Mouse (Mus musculus) activated CD4-positive, CD25-positive, alpha-beta regulatory T cell, adult 4 months (primary cell): ENCODE data around the gene Apol8. TPM values are rescaled to one million over a fixed set of nuclear protein-coding genes. Genes with fewer than 3 reads are reported as not detected.

ENCODE experiments used
- ATAC-seq: one replicate; pipeline ENCODE4 v1.8.0; 2017
- polyA plus RNA-seq, 2 experiments: library from polyadenylated mRNA; unstranded; fragments of 100-300 nt; shearing (Covaris generic); gene quantifications; one replicate each; pipeline ENCODE4 v1.2.1; 2017

Gene Apol8
- not detected for polyA plus RNA-seq

DNA sequence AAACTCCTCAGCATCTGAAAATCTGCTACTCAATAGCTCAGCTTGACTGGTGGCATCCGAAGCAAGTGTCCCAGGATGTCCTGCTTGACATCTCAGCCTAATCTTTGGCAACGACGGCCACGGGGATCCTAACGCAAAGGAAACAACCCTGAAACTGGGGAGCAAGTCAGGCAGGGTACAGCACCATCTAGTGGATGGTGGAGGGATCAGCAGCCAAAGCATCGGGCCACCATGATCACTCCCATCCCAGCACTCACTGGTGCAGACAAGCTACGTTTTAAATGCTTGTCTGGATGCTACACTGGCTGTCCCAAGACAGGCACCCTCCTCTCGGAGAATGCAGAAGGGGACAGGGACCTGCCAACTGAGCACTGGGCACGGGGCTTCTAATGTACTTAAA is at the start of gene Apol8:
Apol8 (minus strand) TSS at position 156 of the 400 bp plus-strand sequence.
- ATAC-seq: peak; percentile 67

DNA sequence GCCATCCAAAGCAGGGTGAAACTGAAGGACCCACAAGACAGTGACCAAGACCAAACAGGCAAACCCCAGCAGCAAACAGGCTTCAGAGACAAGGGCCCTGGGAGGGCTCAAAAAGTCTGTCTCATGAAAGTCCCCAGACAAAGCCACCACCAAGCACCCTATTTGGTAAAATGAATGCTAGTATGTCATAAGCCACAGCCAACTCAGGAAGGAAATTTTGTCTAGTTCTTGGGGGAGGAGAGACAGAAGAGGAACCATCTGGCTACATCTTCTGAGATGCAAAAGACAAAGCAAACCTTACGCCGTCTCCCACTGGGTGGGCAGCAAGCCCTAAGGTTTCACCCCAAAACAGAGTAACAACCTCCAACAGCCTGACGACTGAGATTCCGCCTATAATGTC is 48.9 kb upstream of the Apol8 start:
- peak; percentile 53 for ATAC-seq

DNA sequence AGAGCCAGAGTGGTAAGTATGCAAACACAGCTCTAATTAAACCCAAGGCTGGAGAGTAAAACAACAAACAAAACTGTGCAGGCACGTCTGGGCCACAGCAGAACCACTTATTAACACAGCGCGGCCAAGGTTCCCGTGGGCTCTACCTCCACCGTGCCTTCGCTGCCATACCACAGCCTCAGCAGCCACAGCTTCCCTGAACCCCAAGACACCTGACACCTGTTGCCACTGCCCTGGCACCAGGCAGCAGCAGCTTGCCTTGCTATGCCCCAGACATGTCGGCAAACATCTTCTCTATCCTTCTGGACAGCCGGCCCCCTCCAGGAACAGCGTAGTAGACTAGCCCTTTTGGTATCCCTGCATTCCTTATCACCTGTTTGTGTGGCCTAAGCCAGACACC is 48.1 kb upstream of the Apol8 start:
- ATAC-seq: no peak

DNA sequence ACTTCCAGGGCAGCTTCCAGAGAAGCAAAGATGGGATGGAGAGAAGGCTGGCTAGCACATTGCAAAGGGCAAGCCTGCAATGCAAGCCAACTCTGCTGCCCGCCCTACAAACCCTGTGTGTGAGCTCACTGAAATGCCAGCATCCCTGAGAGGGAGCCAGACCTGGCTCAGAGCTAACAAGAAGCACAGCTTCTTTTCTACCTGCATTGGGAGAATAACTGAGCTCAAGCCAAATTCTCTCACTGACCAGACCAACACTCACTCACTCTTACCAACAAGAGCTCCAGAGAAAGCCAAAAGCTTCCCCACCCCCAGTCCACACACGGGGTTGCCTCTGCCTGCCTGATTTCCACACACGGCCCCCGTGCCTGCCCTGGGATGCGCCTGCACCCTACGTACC is 47.7 kb upstream of the Apol8 start:
- ATAC-seq: no peak

DNA sequence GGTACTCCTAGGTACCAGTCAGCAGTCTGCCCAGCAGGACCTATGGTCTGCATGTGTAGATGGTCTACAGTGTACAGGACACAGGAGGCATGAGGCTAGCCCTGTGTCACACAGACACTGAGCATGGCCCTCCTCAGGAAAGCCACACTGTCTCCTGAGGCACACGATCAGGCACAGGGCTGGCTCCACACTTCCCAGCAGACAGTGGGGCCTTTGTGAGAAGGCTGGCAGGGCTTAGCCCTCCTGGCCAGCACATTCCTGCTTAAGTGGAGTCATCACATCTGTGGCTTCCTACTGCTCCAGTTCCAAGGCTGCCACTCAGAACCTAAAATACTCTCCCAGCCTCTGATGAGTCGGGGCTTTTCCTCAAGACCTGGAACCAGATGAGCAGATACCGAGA is 46.9 kb upstream of the Apol8 start:
- no peak for ATAC-seq

DNA sequence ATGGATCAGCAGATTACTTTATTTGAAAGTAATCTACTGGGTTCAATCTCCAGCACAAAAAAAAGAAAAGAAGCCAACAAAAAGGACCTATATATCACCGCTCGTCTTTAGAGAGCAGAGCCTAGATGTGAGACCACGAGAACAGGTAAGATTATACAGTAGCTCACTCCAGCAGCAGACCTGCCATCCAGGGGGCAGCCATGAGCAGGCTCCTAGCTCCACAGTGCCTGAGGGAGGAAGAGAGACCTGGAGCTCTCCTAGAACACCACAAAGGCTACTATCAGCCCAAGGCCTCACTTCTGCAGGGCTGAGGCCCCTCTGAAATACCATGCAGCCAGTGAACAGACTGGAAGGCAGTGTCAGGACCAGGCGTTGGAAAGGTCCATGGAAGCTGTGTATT is 46.2 kb upstream of the Apol8 start:
- ATAC-seq: no peak

DNA sequence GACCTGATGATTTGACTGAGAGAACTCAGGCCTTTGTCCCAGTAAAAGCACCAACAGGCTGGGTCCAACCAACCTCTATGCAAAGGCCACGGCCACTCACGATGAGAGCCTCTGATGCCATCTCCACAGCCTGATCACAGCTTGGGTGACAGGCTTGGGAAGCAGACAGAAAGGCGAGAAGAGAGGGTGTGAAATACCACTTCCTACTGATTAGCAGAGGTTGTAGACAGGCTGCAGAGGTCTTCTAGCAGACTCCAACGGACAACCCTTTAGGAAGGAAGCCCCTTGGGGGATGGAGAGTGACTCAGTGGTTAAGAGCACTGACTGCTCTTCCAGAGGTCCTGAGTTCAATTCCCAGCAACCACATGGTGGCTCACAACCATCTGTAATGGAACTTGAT is 44.4 kb upstream of the Apol8 start:
- peak; percentile 12 for ATAC-seq

DNA sequence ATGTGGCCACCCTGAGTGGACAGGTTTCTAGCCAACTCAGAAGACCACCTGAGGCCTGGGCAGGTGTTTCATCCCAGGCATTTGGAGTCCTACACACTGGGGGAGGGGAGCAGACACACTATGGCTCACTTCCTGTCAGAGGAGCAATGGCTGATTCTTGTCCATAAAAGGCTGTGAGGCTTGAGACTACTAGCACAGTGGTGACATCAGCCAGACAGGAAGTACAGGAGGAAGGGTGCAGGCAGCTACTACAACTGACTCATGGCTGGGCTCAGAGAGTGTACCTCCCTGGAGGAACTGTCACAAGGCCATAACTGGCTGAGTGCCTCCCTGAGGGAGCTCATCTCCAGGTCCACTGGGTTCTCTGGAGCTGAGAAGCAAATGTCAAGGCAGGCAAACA is 43.7 kb upstream of the Apol8 start:
- peak; percentile 81 for ATAC-seq

DNA sequence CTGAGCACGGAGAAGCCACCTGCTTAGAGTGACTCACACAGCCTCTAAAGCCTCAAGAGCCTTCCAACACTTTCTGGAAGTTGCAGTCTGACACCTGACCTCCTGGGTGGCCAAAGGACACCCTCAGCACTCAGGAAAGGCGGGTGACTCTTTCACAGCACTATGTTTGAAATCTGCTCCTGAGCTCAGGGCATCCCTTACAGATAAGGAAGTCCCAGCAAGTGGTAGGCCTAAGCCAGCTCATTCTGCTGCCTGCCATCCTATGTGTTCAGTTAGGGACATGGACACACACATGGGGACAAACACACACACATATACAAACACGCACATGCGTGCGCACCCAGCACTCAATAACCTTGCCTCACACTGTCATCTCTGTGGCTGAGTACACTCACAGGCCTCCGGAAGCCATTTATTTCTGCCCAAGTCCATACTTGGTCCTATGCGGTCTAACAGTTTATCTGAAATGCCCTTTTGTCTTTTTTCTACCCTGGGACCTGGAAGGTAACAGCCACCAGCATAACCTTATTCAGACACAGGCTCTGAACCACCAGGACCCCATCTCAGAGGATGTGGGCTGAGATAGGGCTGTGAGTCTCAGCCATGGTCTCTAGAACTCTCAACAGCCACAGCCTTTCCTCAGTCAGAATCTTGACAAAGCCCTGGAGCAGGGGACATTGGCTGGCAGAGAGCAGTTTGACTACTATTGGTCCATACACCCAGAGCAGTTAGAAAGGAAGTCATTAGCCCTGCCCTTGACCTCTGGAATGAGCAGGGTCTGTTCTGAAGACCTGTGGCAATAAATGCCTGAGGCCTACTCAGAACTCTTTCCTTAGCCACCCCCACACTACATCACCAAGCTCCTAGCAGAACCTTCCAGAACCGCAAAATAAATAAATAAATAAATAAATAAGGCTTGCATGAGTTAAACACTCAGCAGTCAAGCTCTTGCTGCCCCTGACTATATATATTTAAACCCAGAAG is 43.0 kb upstream of the Apol8 start:
- peak; percentile 10 for ATAC-seq

DNA sequence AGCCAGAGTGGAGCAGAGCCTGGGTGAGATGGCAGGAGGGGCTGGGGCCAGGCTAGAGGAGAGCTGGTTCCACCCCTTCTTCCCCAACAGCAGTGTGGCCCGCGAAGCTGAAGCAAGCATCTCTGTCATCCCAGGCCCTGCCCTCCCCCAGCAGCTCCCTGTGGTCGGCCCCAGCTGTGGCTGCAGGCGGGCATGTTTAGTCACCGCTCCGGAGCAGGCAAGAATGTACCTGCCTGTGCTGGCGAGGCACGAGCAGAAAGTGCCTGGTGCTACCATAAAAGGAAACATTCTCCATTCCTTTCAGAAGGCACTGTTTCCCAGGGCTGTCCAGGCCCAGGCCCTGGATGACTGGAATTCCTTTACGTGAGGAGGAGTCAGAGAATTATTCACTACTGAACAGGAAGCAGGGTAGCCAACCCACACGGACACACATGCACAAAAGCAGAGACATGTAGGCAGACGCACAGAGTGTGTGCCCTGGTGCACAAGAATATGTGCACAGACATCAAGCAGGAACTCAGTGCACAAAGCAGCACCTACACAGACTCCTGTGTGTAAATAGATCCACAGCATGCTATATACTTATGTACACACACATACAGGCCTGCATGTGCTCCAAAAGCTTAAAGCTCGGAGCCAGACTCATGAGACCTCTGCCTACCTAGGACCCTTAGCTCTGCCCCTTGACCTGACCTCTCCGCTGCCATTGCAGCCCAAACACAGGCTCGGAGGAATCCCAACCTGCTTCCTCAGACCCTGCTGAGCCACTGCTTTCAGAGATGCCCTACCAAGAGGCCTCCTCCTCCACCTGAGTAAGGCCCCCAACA is 42.1 kb upstream of the Apol8 start:
- ATAC-seq: peak; percentile 32

DNA sequence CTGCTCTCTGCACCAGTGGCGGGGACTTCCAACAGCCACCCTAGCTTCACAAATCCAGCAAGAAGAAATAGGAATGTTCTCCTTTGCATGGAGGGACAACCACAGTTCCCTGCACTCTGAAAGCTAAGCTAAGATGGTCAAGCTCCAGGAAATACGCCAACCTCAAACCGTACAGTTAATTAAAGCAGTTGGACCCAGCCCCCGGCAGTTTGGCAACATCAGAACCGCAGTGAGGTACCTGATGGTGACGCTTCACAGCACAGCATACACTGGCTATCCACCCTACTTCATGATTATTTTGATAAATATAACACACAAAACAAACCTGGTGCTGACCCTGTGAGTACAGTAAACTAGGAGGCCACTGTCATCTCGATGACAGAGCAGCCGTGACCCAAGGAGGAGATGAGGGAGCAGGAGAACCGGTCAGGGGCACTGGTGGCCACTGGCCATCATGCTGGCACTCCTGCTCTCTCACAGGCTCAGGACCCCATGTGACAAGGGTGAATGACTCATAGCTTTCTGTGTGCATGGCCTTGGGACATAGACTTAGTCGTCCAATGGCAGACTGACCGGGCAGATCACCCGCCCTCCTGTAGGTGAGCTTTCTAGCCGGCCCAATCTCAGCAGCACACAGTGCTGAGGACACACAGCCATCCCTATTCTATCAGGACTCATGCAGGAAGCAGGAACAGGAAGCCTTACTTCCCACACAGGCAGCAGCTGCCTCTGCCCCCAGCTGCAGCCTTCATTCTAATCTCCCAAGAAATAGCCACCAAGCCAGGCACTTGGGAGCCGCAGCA is 41.0 kb upstream of the Apol8 start:
- no peak for ATAC-seq

DNA sequence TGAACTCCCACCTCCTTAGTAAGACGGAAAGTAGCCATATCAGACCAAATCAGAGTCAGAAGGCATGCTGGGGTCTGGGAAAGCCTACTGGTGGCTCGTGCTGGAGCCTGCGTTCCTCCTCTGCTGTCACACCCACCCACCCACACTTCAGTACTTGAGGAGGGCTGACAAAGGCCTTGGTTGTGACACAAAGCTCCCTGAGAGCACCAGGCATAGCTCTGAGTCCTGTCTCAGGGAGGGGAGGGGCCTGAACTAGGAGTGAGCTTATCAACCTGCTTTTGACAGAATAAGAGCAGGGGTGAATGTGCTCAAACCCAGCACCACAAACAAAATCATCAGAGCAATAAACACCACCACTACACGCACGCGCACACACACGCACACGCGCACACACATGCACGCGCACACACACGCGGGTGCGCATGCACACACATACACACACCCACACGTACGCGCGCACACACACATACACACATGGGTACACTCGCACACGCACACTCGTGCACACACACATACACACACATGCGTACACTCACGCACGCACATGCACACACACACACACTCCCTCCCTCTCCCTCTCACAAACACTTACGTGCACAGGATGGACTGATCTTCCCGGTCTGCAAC is 39.7 kb upstream of the Apol8 start:
- no peak for ATAC-seq

DNA sequence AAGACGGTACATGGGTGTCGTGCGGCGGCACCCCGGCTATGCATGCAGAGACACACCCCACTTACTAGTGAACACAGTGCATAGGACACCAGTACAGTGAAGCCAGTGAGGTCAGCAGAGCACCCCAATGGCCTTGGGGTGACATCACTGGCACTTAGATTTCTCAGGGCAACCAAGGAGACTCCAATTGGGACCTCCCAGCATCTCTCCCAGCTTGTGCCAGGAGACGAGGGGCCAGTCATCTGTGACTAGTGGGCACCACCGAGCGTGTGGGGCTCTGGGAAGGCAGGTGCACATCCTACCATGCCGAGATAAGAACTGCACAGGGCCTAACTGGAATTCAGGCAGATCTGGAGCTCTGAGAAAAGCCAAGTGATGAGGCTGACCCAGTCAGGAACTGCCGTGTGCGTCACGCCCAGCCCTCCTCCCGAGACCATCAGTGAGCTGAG is 38.1 kb upstream of the Apol8 start:
- ATAC-seq: no peak

DNA sequence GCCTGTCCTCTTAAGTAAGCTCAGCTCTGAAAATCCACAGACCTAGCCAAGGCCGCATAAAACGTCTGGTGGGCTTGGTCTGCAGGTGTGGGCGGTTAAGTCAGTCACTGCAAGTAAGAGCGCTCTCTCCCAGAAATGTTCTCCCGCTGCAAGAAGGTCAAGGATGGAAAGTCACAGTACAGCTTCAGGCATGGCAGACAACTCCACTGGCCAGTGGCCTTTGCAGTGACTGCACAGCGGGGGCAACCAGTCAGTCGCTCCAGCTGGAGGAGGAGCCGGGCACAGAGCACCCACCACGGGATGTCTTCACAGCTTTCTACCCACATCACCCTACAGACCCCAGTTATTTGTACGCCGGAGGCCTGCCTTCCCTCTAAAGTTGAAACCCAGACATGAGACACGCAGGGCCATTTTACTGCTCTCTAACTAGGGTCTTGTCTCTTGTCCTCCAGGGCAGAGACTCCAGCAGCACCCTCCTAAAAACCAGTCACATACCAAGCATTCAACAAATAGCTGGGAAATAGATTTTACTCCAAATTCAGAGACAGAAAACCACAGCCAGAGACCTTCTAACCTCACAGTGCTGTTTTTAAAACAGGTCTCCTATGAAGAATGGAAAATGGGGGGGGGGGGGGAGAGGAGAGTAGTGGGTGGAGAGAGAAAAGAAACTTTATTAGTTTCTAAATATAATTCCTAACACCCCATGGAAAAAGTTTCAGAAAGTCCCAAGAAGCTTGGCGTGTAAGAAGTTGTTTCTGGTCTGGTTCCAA is 37.5 kb upstream of the Apol8 start:
- ATAC-seq: no peak

DNA sequence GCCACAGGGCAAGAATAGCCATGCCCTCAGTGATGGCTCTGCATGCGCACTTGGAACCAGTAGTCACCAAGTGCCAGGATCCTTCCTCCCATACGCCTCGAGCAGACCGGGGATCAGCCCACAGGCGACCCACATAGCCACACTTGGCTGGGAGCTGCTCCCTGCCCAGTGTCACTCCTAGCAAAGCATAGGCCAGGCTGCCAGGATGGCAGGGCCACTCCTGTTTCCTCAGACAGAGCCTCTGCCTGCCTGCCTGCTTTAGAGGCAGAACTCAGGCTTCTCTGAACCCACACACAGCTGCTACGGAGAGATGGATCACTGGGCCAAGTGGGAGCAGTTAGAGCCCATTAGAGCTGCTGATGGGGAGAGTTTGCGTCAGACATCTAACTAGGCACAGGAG is 36.8 kb upstream of the Apol8 start:
- no peak for ATAC-seq

DNA sequence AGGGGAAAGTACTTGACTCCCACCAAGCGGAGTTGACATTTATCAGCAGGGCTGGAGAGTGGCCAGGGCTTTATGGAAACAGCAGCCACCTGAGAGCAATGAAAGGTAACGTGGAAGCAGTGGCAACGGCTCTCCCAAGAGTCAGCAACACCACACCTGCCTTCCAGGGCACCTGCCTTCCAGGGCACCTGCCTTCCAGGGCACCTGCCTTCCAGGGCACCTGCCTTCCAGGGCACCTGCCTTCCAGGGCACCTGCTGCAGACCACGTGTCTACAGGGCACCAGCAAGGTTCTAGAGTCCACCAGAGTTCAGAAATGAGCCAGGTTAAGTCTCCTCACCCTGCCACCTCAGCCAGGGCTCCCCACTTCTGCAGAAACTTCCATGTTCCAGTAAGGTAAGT is 36.3 kb upstream of the Apol8 start:
- no peak for ATAC-seq

DNA sequence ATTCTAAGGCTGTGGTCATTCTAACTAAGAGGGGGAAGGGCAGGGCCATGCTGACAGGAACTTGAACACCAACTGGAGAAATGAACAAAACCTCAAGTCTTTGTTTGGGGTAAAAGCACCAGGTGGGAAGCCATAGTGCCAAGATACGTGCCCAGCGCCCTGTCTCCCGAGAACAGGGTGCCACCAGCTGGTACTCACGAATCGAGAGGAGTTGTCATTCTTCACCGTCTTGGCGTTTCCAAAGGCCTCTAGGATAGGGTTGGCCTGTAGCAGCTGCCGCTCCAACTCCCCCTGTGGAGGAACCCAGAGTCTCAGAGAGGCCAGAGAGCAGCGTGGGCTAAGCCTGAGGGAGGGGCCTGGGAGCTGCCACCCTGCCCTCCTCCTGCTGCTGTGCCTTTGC is 35.3 kb upstream of the Apol8 start:
- no peak for ATAC-seq

DNA sequence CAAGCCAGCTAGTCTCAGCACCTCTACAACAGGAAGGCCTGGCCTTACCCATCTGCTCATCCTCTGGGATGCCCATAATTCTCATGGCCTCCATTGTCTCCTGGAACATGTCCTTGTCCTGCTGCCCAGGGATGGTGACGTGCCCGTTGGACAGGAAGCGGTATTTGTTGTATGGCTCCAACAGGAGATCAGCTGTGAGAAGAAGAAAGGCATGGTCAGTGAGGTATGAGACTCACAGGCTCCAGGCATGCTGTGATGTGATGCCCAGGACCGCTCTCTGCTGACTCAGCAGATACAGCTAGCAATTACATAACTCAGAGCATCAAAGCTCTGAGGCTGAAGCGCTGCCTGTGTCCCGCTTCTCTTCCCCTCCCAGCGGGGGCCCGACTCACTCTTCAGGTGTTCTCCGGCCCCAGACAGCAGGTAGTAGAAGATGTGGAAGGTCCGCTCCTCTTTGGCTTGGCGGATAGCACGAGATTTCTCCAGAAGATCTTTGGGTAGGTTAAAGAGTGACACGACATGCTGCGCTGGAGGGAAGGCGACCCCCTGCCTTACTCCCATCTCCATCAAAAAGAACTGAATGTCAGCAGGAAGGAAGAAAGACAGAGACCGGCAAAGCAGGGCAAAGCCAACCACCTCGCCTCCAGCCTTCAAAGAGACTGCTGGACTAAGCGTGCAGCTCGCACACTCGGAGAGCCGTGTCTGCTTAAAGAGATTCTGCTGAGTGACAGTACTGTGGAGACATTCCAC is 34.0 kb upstream of the Apol8 start:
- ATAC-seq: no peak

DNA sequence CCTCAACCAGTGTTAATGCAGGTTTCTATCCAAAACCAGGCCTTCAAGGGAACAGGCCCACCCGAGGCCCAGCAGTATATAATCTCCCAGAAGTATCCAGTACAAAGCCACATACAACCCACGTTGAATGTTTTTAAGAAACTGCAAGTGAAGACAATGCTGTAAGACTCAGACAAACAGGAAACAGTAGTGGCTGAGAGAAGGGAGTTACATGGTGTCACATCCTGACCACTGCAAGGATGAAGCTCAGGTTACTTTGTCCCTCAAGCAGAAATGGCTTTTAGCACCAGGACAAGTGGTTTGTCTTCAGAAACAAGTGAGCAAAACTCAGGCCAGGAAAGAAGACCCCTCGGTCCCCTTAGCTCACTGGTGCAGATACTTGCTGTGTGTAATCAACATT is 32.4 kb upstream of the Apol8 start:
- ATAC-seq: peak; percentile 70

DNA sequence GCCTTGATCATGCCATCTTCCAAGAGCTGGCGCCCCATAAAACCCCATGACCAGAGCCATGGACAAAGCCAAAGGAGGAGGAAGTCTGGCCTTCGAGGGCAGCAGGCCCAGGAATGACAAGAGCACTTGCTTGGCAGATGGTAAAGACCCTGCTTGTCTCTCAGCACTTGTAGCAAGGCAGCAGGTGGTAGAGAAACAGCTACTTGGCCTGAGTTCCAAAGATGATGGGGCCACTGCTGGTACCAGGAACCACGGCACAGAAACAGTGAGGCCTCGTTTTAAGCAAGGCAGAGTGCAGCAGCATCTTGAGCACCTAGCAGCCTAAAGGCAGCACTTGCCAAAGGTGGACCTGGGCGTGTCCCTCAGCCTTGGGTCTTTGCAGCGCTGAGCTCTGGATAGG is 31.6 kb upstream of the Apol8 start:
- no peak for ATAC-seq

DNA sequence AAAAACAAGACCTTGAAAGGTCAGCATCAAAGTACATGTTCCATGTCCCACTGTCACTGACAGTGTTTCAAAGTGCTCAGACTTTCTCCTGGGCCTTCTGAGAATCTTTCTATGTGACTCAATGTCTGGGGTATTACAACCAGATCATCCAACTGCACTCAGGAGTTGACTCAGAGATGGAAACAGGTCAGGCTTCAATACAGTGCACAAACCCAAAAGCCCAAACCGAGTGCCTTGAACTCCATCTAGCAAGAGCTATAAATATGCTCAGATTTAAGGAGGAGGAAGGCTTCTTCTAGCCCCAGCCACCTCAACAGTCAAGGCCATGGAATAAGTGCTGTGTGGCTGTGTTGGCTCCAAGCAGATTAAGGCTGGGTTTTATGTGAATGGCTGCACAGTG is 29.0 kb upstream of the Apol8 start:
- ATAC-seq: no peak
